Mouse (Mus musculus): ENCODE results near the gene Pea15a. TPM values are rescaled to one million over a fixed set of nuclear protein-coding genes. Genes with fewer than 3 reads are reported as not detected.

Pea15a gene
- polyA plus RNA-seq, 1 experiment: 33.5 TPM

DNA sequence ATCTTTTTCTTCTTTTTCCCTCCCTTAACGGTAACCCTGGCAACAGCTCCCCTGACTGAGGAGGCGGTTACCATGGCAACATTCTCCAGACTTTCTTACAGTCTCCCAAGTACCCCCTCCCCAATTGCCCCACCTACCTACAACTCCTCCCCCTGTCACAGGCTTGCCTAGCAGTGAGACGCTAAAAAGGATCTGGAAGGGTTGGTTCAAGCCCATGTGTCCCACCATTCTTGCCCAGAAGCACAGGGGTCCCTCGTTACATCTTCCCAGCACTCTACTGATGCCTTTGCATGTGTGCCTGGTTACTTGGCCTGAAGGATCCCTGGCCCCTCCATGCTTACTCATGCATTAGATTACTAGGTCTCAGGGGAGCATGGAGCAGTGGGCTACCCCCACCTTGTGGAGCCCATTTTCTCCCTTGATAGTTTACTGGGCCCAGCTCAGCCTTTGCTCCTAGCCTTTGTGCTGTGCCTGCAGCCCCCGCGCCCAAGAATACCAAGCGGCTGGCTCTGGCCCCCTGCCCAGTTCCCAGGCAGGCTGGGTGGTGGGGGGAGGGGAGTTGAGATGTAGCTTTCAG, 5.6 kb downstream of the Pea15a start:
- Histone ChIP-seq H3K36me3 (ENCODE audit: control insufficient read depth, insufficient read depth, low read length) (peaks cover 14% of the 10 kb centered on the region), H3K27me3 (ENCODE audit: control insufficient read depth, insufficient read depth, low read length) (no peaks in the 10 kb centered on the region), H3K4me1 (ENCODE audit: control insufficient read depth, insufficient read depth, insufficient read length) (peaks cover 9% of the 10 kb centered on the region; the same call in 1 of the 2 replicates), H3K27ac (ENCODE audit: insufficient read depth, low read length) (no peak overlapping the region), H3K4me3 (ENCODE audit: extremely low read depth, insufficient read depth, insufficient read length) (no peak overlapping the region)
- DNase-seq (ENCODE audit: low read depth in 1 of 2, low spot score in 2 of 2): no peak
- 87% methylated on average over 7 of the region's 7 CpGs for WGBS
- no peak for TF ChIP-seq POLR2A (IDR thresholded peaks at IDR 0.05; ENCODE audit: low read depth, low read length)
- TF ChIP-seq CTCF (IDR thresholded peaks at IDR 0.05; ENCODE audit: extremely low read depth, insufficient read depth, insufficient read length, insufficient replicate concordance): no peak

DNA sequence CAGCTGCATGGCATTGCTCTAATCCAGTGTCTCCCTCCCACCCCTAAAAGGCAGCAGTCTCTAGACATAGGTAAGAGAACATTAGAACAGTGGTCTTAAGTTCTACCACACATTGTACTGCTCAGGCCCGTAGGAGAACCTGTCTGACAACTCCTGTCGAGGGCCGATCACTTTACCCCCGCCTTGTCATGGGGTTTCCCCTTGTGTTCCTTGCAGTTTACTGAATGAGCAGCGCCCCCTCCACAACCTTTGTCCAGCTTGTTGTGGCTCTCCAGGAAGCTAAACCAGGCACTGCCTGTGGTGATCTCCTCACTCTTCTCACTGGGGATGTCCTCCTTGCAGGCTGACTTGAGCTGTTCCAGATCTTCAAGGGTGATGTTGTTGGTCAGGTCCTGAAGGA, 6.4 kb downstream of the Pea15a start:
- no peak for DNase-seq (ENCODE audit: low read depth in 1 of 2, low spot score in 2 of 2)
- TF ChIP-seq POLR2A (IDR thresholded peaks at IDR 0.05; ENCODE audit: low read depth, low read length) (no peak), CTCF (IDR thresholded peaks at IDR 0.05; ENCODE audit: extremely low read depth, insufficient read depth, insufficient read length, insufficient replicate concordance) (no peak)
- Histone ChIP-seq H3K36me3 (ENCODE audit: control insufficient read depth, insufficient read depth, low read length) (peaks cover 14% of the 10 kb centered on the region), H3K27ac (ENCODE audit: insufficient read depth, low read length) (no peak overlapping the region), H3K4me1 (ENCODE audit: control insufficient read depth, insufficient read depth, insufficient read length) (peaks cover 9% of the 10 kb centered on the region; the same call in 1 of the 2 replicates), H3K4me3 (ENCODE audit: extremely low read depth, insufficient read depth, insufficient read length) (no peak overlapping the region), H3K27me3 (ENCODE audit: control insufficient read depth, insufficient read depth, low read length) (no peaks in the 10 kb centered on the region)
- WGBS: 91% methylated on average over 5 of the region's 5 CpGs

DNA sequence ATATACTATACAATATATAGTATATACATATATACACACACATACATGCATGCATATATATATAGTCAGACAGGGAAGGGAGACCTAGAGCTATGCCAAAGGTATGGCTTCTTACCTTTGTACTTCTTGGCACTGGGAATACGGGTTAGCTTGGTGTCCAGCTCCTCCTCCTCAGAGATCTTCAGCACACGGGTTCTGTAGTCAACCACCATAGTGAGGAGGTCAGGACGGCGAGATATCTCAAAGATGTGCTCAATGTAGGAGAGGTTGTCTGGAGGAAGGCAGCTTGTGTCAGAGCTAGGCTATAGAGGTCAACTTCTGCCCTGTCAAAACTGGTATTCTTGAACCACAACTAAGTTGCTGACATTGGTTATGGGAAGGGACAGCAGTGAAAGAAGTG, 7.6 kb downstream of the Pea15a start:
- H3K36me3 ChIP-seq (ENCODE audit: control insufficient read depth, insufficient read depth, low read length): peaks cover 25% of the 10 kb centered on the region
- no peaks in the 10 kb centered on the region for H3K27me3 ChIP-seq (ENCODE audit: control insufficient read depth, insufficient read depth, low read length)
- H3K4me1 ChIP-seq (ENCODE audit: control insufficient read depth, insufficient read depth, insufficient read length): peaks cover 9% of the 10 kb centered on the region; the same call in 1 of the 2 replicates
- no peak for DNase-seq (ENCODE audit: low read depth in 1 of 2, low spot score in 2 of 2)
- H3K27ac ChIP-seq (ENCODE audit: insufficient read depth, low read length): no peak overlapping the region
- no peak for TF ChIP-seq POLR2A (IDR thresholded peaks at IDR 0.05; ENCODE audit: low read depth, low read length)
- no peak for TF ChIP-seq CTCF (IDR thresholded peaks at IDR 0.05; ENCODE audit: extremely low read depth, insufficient read depth, insufficient read length, insufficient replicate concordance)
- WGBS: 92% methylated on average over 4 of the region's 4 CpGs
- H3K4me3 ChIP-seq (ENCODE audit: extremely low read depth, insufficient read depth, insufficient read length): no peak overlapping the region

DNA sequence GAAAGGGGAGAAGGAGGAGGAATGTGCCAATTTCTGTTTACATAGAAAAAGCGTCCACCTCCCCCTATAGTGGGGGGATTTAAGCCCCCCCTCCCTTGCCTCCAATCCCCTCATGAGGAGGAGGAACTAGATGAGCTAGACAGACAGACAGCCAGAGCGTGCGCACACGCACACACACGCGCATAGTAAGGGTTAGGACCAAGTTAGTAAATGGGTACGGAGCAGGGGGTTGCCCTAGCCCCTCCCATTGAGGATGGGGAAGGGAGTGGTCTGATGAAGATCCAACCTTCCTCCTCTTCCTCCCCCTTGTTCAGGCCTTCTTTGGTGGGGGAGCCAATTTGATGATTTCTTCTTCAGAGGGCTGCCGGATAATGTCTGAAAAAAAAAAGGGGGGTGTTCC, 8.3 kb downstream of the Pea15a start:
- Histone ChIP-seq H3K4me1 (ENCODE audit: control insufficient read depth, insufficient read depth, insufficient read length) (0 out of 2 replicates have a peak, but pooled peaks cover 6% of the 10 kb centered on the region), H3K36me3 (ENCODE audit: control insufficient read depth, insufficient read depth, low read length) (peaks cover 29% of the 10 kb centered on the region), H3K4me3 (ENCODE audit: extremely low read depth, insufficient read depth, insufficient read length) (no peak overlapping the region), H3K27ac (ENCODE audit: insufficient read depth, low read length) (no peak overlapping the region), H3K27me3 (ENCODE audit: control insufficient read depth, insufficient read depth, low read length) (no peaks in the 10 kb centered on the region)
- TF ChIP-seq CTCF (IDR thresholded peaks at IDR 0.05; ENCODE audit: extremely low read depth, insufficient read depth, insufficient read length, insufficient replicate concordance) (no peak), POLR2A (IDR thresholded peaks at IDR 0.05; ENCODE audit: low read depth, low read length) (no peak)
- no peak for DNase-seq (ENCODE audit: low read depth in 1 of 2, low spot score in 2 of 2)
- WGBS: 94% methylated on average over 8 of the region's 8 CpGs

DNA sequence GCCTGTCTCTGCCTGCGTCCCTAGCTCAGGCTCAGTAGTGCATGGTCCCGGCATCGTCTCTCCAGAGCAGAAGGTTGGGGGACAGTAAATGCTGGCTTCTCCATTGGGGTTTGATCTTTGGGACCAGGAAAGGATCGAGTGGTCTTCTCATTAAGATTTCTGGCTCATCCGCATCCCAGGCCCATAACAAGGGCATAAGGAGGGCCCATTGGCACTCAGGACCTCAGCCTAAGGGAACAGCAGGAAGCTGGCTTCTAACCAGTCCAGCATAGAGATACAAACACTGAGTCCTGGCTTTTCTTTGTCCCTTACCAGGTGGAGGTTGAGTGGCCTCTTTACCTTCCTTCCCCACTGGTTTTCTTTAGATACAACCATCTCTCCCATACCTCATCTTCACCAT, 8.8 kb downstream of the Pea15a start:
- peaks cover 29% of the 10 kb centered on the region for H3K36me3 ChIP-seq (ENCODE audit: control insufficient read depth, insufficient read depth, low read length)
- WGBS: 94% methylated on average over 5 of the region's 5 CpGs
- H3K4me3 ChIP-seq (ENCODE audit: extremely low read depth, insufficient read depth, insufficient read length): no peak overlapping the region
- no peaks in the 10 kb centered on the region for H3K27me3 ChIP-seq (ENCODE audit: control insufficient read depth, insufficient read depth, low read length)
- TF ChIP-seq POLR2A (IDR thresholded peaks at IDR 0.05; ENCODE audit: low read depth, low read length) (no peak), CTCF (IDR thresholded peaks at IDR 0.05; ENCODE audit: extremely low read depth, insufficient read depth, insufficient read length, insufficient replicate concordance) (no peak)
- H3K27ac ChIP-seq (ENCODE audit: insufficient read depth, low read length): no peak overlapping the region
- no peak for DNase-seq (ENCODE audit: low read depth in 1 of 2, low spot score in 2 of 2)
- H3K4me1 ChIP-seq (ENCODE audit: control insufficient read depth, insufficient read depth, insufficient read length): 0 out of 2 replicates have a peak, but pooled peaks cover 6% of the 10 kb centered on the region

DNA sequence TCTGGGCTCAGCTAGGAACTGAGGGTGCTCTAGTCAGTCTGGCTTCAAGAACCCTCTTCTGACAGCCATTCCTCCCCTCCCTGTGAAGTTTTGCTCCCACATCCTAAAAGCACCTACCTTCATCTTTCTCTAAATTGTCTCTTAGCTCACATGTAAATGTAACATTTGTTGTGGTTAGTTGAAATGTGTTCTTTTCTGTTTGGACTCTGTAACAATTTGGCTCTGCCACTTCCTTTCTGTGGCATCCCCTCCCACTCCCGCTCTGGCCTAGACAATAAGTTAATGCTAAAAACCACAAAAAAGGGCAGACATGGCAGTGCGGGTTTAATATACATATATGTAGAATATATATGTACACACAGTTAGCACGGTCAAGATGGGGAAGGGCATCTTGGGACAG, 9.5 kb downstream of the Pea15a start:
- WGBS: 69% methylated on average over 3 of the region's 3 CpGs
- no peak overlapping the region for H3K27ac ChIP-seq (ENCODE audit: insufficient read depth, low read length)
- H3K27me3 ChIP-seq (ENCODE audit: control insufficient read depth, insufficient read depth, low read length): no peaks in the 10 kb centered on the region
- peaks cover 34% of the 10 kb centered on the region for H3K36me3 ChIP-seq (ENCODE audit: control insufficient read depth, insufficient read depth, low read length)
- TF ChIP-seq POLR2A (IDR thresholded peaks at IDR 0.05; ENCODE audit: low read depth, low read length): no peak
- TF ChIP-seq CTCF (IDR thresholded peaks at IDR 0.05; ENCODE audit: extremely low read depth, insufficient read depth, insufficient read length, insufficient replicate concordance): no peak
- H3K4me3 ChIP-seq (ENCODE audit: extremely low read depth, insufficient read depth, insufficient read length): no peak overlapping the region
- 0 out of 2 replicates have a peak, but pooled peaks cover 6% of the 10 kb centered on the region for H3K4me1 ChIP-seq (ENCODE audit: control insufficient read depth, insufficient read depth, insufficient read length)
- DNase-seq (ENCODE audit: low read depth in 1 of 2, low spot score in 2 of 2): no peak

DNA sequence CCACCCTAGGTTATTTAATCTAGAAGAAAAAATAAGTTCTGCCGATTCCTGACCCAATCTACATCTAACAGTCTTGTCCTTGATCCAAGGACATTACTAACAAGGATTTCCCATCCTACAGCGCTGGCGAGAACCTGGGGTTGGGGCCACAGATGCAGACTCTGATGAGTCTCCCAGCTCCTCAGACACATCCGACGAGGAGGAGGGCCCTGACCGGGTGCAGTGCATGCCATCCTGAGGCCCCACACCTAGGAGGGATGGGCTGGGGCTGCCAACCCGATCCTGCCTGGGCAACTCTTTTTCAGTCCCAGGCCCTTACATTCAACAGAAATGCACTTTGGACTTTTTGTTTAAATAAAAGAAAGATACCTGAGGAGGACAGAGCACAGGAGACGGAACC, 12.2 kb downstream of the Pea15a start:
- Histone ChIP-seq H3K27ac (ENCODE audit: insufficient read depth, low read length) (no peak overlapping the region), H3K4me3 (ENCODE audit: extremely low read depth, insufficient read depth, insufficient read length) (no peak overlapping the region), H3K27me3 (ENCODE audit: control insufficient read depth, insufficient read depth, low read length) (no peaks in the 10 kb centered on the region), H3K4me1 (ENCODE audit: control insufficient read depth, insufficient read depth, insufficient read length) (0 out of 2 replicates have a peak, but pooled peaks cover 6% of the 10 kb centered on the region), H3K36me3 (ENCODE audit: control insufficient read depth, insufficient read depth, low read length) (peaks cover 38% of the 10 kb centered on the region)
- whole genome bisulfite sequencing: 88% methylated on average over 8 of the region's 8 CpGs
- DNase-seq (ENCODE audit: low read depth in 1 of 2, low spot score in 2 of 2): no peak
- TF ChIP-seq CTCF (IDR thresholded peaks at IDR 0.05; ENCODE audit: extremely low read depth, insufficient read depth, insufficient read length, insufficient replicate concordance): no peak
- TF ChIP-seq POLR2A (IDR thresholded peaks at IDR 0.05; ENCODE audit: low read depth, low read length): no peak

Data from spleen, adult 2 months (tissue).